Mouse (Mus musculus): Measurements from ENCODE around the gene Cckbr. TPM values are rescaled to one million over a fixed set of nuclear protein-coding genes. Genes with fewer than 3 reads are reported as not detected.
A peak's percentile ranks its signal among the peaks of the same experiment; 100 is the strongest.

The Cckbr gene
- 10 to 100 TPM; 28.8 to 35.4 TPM for total RNA-seq (2021)

GRCm38 (mm10) chr7:105425424-105426043 is at the start of gene Cckbr:
Gene Cckbr (plus strand): TSS chr7:105425731.
- intact Hi-C loops (cut with DNase I), result loop anchor here (5.0 kb wide), 1 partner anchor 42 kb away; no protein-coding TSS in a partner anchor
- peak in 1 of 2 experiments; percentile 64 for DNase-seq (ENCODE audit: extremely low spot score in 1 of 2, low spot score in 2 of 2)

- intact Hi-C loops (cut with DNase I), result loop anchor here (2.0 kb wide), 1 partner anchor 14 kb away; no protein-coding TSS in a partner anchor
Observed at GRCm38 (mm10) chr7:105380329-105380728, 45.2 kb upstream of the Cckbr start.

GRCm38 (mm10) chr7:105387696-105388095 is 37.8 kb upstream of the Cckbr start:
- no peak for DNase-seq (ENCODE audit: extremely low spot score in 1 of 2, low spot score in 2 of 2)
- intact Hi-C loops (cut with DNase I), result no loop called here

More at GRCm38 (mm10) chr7:105380329-105380728, 45.2 kb upstream of the Cckbr start:
- no peak for DNase-seq (ENCODE audit: extremely low spot score in 1 of 2, low spot score in 2 of 2)

GRCm38 (mm10) chr7:105390236-105390635 is 35.3 kb upstream of the Cckbr start:
- DNase-seq (ENCODE audit: extremely low spot score in 1 of 2, low spot score in 2 of 2), result no peak
- intact Hi-C loops (cut with DNase I), result loop anchor here (10.0 kb wide), 1 partner anchor 215 kb away; no protein-coding TSS in a partner anchor

- no peak for DNase-seq (ENCODE audit: extremely low spot score in 1 of 2, low spot score in 2 of 2)
- intact Hi-C loops (cut with DNase I), result loop anchor here (2.0 to 10.0 kb wide), 2 partner anchors 14 to 220 kb away; no protein-coding TSS in a partner anchor
Observed at GRCm38 (mm10) chr7:105394606-105395005, 30.9 kb upstream of the Cckbr start.

GRCm38 (mm10) chr7:105395131-105395820 is 30.3 kb upstream of the Cckbr start:
- intact Hi-C loops (cut with DNase I), result loop anchor here (2.0 to 10.0 kb wide), 2 partner anchors 14 to 220 kb away; no protein-coding TSS in a partner anchor
- no peak for DNase-seq (ENCODE audit: extremely low spot score in 1 of 2, low spot score in 2 of 2)

- DNase-seq (ENCODE audit: extremely low spot score in 1 of 2, low spot score in 2 of 2), result no peak
- intact Hi-C loops (cut with DNase I), result loop anchor here (10.0 kb wide), 1 partner anchor 221 kb away; no protein-coding TSS in a partner anchor
Observed at GRCm38 (mm10) chr7:105396126-105396525, 29.4 kb upstream of the Cckbr start.

GRCm38 (mm10) chr7:105399058-105399934 is 26.2 kb upstream of the Cckbr start:
- no peak for DNase-seq (ENCODE audit: extremely low spot score in 1 of 2, low spot score in 2 of 2)
- intact Hi-C loops (cut with DNase I), result loop anchor here (10.0 kb wide), 1 partner anchor 224 kb away; no protein-coding TSS in a partner anchor

- intact Hi-C loops (cut with DNase I), result loop anchor here (10.0 kb wide), 1 partner anchor 225 kb away; no protein-coding TSS in a partner anchor
- peak; percentile 98 to 100 for DNase-seq (ENCODE audit: extremely low spot score in 1 of 2, low spot score in 2 of 2)
Observed at GRCm38 (mm10) chr7:105399935-105400624, 25.5 kb upstream of the Cckbr start, which contains the start of gene Fam160a2. Gene Fam160a2 (minus strand): TSS chr7:105400054.

- no peak for DNase-seq (ENCODE audit: extremely low spot score in 1 of 2, low spot score in 2 of 2)
- intact Hi-C loops (cut with DNase I), result no loop called here
Observed at GRCm38 (mm10) chr7:105404268-105404667, 21.3 kb upstream of the Cckbr start, which contains the start of gene Cnga4. Gene Cnga4 (plus strand): TSS chr7:105404568.

GRCm38 (mm10) chr7:105406322-105406721 is 19.2 kb upstream of the Cckbr start:
- intact Hi-C loops (cut with DNase I), result no loop called here

GRCm38 (mm10) chr7:105411874-105412632 is 13.5 kb upstream of the Cckbr start:
- peak; percentile 71 to 77 for DNase-seq (ENCODE audit: extremely low spot score in 1 of 2, low spot score in 2 of 2)
- intact Hi-C loops (cut with DNase I), result loop anchor here (2.0 to 5.0 kb wide), 2 partner anchors 65 to 105 kb away; no protein-coding TSS in a partner anchor

More at GRCm38 (mm10) chr7:105406322-105406721, 19.2 kb upstream of the Cckbr start:
- DNase-seq (ENCODE audit: extremely low spot score in 1 of 2, low spot score in 2 of 2), result no peak

- no peak for DNase-seq (ENCODE audit: extremely low spot score in 1 of 2, low spot score in 2 of 2)
- intact Hi-C loops (cut with DNase I), result loop anchor here (5.0 kb wide), 1 partner anchor 103 kb away; no protein-coding TSS in a partner anchor
Observed at GRCm38 (mm10) chr7:105414385-105414784, 11.1 kb upstream of the Cckbr start.

- no peak for DNase-seq (ENCODE audit: extremely low spot score in 1 of 2, low spot score in 2 of 2)
- intact Hi-C loops (cut with DNase I), result no loop called here
Observed at GRCm38 (mm10) chr7:105416529-105416928, 9.0 kb upstream of the Cckbr start.

- DNase-seq (ENCODE audit: extremely low spot score in 1 of 2, low spot score in 2 of 2), result no peak
Observed at GRCm38 (mm10) chr7:105418106-105418505, 7.4 kb upstream of the Cckbr start.

GRCm38 (mm10) chr7:105420903-105421302 is 4.6 kb upstream of the Cckbr start:
- no peak for DNase-seq (ENCODE audit: extremely low spot score in 1 of 2, low spot score in 2 of 2)
- intact Hi-C loops (cut with DNase I), result no loop called here

More at GRCm38 (mm10) chr7:105418106-105418505, 7.4 kb upstream of the Cckbr start:
- intact Hi-C loops (cut with DNase I), result no loop called here

GRCm38 (mm10) chr7:105424368-105424767 is 1.2 kb upstream of the Cckbr start:
- no peak for DNase-seq (ENCODE audit: extremely low spot score in 1 of 2, low spot score in 2 of 2)
- intact Hi-C loops (cut with DNase I), result no loop called here
